Mouse (Mus musculus): ENCODE data around the gene Prkn.

GRCm38 (mm10) chr17:10840731-10841201, 582 bp downstream of the Prkn start:
- TF ChIP-seq GATA1 (IDR thresholded peaks at IDR 0.05; ENCODE audit: borderline replicate concordance, low read length) (no peak), FLI1 (IDR thresholded peaks at IDR 0.05; ENCODE audit: low read length) (no peak)
